Mouse (Mus musculus) ES-CJ7 (cell line): ENCODE measurements around the gene Pam.
"Not testable (repeated sequence)": the region's sequence is repeated elsewhere in the genome, so short reads cannot be mapped to it uniquely, and the experiment has no call there.

Source experiments
- DNase-seq: peaks from one replicate; pipeline ENCODE4 v3.0.0; 2011; ENCODE audit warnings: low read depth, low spot score

Pam gene

GRCm38 (mm10) chr1:98035736-98036135, 59.7 kb downstream of the Pam start:
- DNase-seq, result no peak

GRCm38 (mm10) chr1:98031802-98032201, 63.6 kb downstream of the Pam start:
- DNase-seq, result peak; percentile 16

- DNase-seq, result no peak
Measured at GRCm38 (mm10) chr1:98029025-98029424, 66.4 kb downstream of the Pam start.

GRCm38 (mm10) chr1:98028468-98028867, 67.0 kb downstream of the Pam start:
- no peak for DNase-seq

- no peak for DNase-seq
Measured at GRCm38 (mm10) chr1:98027959-98028358, 67.5 kb downstream of the Pam start.

- no peak for DNase-seq
Measured at GRCm38 (mm10) chr1:98025924-98026640, 69.4 kb downstream of the Pam start.

- no peak for DNase-seq
Measured at GRCm38 (mm10) chr1:98023866-98024265, 71.6 kb downstream of the Pam start.

GRCm38 (mm10) chr1:98018987-98019386, 76.5 kb downstream of the Pam start:
- no peak for DNase-seq

- no peak for DNase-seq
Measured at GRCm38 (mm10) chr1:98016004-98016848, 79.2 kb downstream of the Pam start.

- no peak for DNase-seq
Measured at GRCm38 (mm10) chr1:98015564-98015963, 79.9 kb downstream of the Pam start.

GRCm38 (mm10) chr1:98002561-98003425, 92.7 kb downstream of the Pam start:
- DNase-seq, result no peak

- no peak for DNase-seq
Measured at GRCm38 (mm10) chr1:97999465-97999864, 96.0 kb downstream of the Pam start.

- DNase-seq, result not testable (repeated sequence)
Measured at GRCm38 (mm10) chr1:97998961-97999360, 96.5 kb downstream of the Pam start.

GRCm38 (mm10) chr1:97997088-97997487, 98.4 kb downstream of the Pam start:
- DNase-seq, result no peak

- DNase-seq, result no peak
Measured at GRCm38 (mm10) chr1:97991976-97992375, 103.5 kb downstream of the Pam start.

GRCm38 (mm10) chr1:97983189-97983588, 112.3 kb downstream of the Pam start:
- DNase-seq, result no peak

GRCm38 (mm10) chr1:97979422-97979821, 116.0 kb downstream of the Pam start:
- DNase-seq, result peak; percentile 21

- DNase-seq, result no peak
Measured at GRCm38 (mm10) chr1:97977521-97977920, 117.9 kb downstream of the Pam start.

- peak; percentile 68 for DNase-seq
Measured at GRCm38 (mm10) chr1:97976873-97977473, 118.5 kb downstream of the Pam start.

GRCm38 (mm10) chr1:97976072-97976471, 119.4 kb downstream of the Pam start:
- DNase-seq, result no peak

- no peak for DNase-seq
Measured at GRCm38 (mm10) chr1:97974968-97975367, 120.5 kb downstream of the Pam start.
